Mouse (Mus musculus): ENCODE data around the gene Amfr. TPM values are rescaled to one million over a fixed set of nuclear protein-coding genes. Genes with fewer than 3 reads are reported as not detected.
A peak's percentile ranks its signal among the peaks of the same experiment; 100 is the strongest.

Gene Amfr
- total RNA-seq (2021), result 100 to 1,000 TPM; 124 to 131 TPM

GRCm38 (mm10) chr8:94012013-94012951, at the start of gene Amfr:
Gene Amfr, minus strand, starts transcription at chr8:94012842.
- intact Hi-C loops (cut with DNase I), result loop anchor here (1.0 to 5.0 kb wide), 3 partner anchors 25 to 200 kb away; partner anchors contain the start of genes Bbs2, Nudt21 and Ogfod1
- peak; percentile 68 to 81 for DNase-seq

- intact Hi-C loops (cut with DNase I), result loop anchor here (5.0 kb wide), 2 partner anchors 395 to 465 kb away; no protein-coding TSS in a partner anchor
- DNase-seq, result peak; percentile 41 to 67
Observed at GRCm38 (mm10) chr8:94057157-94057854, 44.7 kb upstream of the Amfr start.

GRCm38 (mm10) chr8:94052696-94053095, 40.1 kb upstream of the Amfr start:
- no peak for DNase-seq
- intact Hi-C loops (cut with DNase I), result no loop called here

- DNase-seq, result no peak
- intact Hi-C loops (cut with DNase I), result no loop called here
Observed at GRCm38 (mm10) chr8:94047845-94048244, 35.2 kb upstream of the Amfr start.

- no peak for DNase-seq
- intact Hi-C loops (cut with DNase I), result loop anchor here (1.0 to 5.0 kb wide), 2 partner anchors 26 to 59 kb away; partner anchors contain the start of genes Amfr and Bbs2
Observed at GRCm38 (mm10) chr8:94037806-94038205, 25.2 kb upstream of the Amfr start.

- intact Hi-C loops (cut with DNase I), result loop anchor here (1.0 to 5.0 kb wide), 2 partner anchors 25 to 60 kb away; partner anchors contain the start of genes Amfr and Bbs2
Observed at GRCm38 (mm10) chr8:94036944-94037524, 24.4 kb upstream of the Amfr start, which contains the start of the genes Nudt21 and Ogfod1. Gene Nudt21, minus strand, starts transcription at chr8:94037031. Gene Ogfod1, plus strand, starts transcription at chr8:94037198.

GRCm38 (mm10) chr8:94036541-94036940, 23.9 kb upstream of the Amfr start:
- DNase-seq, result peak; percentile 46 to 53
- intact Hi-C loops (cut with DNase I), result loop anchor here (5.0 kb wide), 1 partner anchor 61 kb away; the partner anchor contains the start of gene Bbs2

More at GRCm38 (mm10) chr8:94036944-94037524, 24.4 kb upstream of the Amfr start, which contains the start of the genes Nudt21 and Ogfod1:
- peak; percentile 89 to 90 for DNase-seq

GRCm38 (mm10) chr8:94035200-94035599, 22.6 kb upstream of the Amfr start:
- no peak for DNase-seq
- intact Hi-C loops (cut with DNase I), result loop anchor here (5.0 kb wide), 1 partner anchor 62 kb away; the partner anchor contains the start of gene Bbs2

GRCm38 (mm10) chr8:94033601-94034000, 21.0 kb upstream of the Amfr start:
- DNase-seq, result no peak

GRCm38 (mm10) chr8:94029701-94030100, 17.1 kb upstream of the Amfr start:
- no peak for DNase-seq
- intact Hi-C loops (cut with DNase I), result no loop called here

More at GRCm38 (mm10) chr8:94033601-94034000, 21.0 kb upstream of the Amfr start:
- intact Hi-C loops (cut with DNase I), result no loop called here

GRCm38 (mm10) chr8:94023916-94024315, 11.3 kb upstream of the Amfr start:
- DNase-seq, result no peak
- intact Hi-C loops (cut with DNase I), result loop anchor here (1.0 kb wide), 1 partner anchor 26 kb away; no protein-coding TSS in a partner anchor

- intact Hi-C loops (cut with DNase I), result loop anchor here (2.0 to 5.0 kb wide), 2 partner anchors 86 to 201 kb away; partner anchors contain the start of gene Bbs2
- DNase-seq, result no peak
Observed at GRCm38 (mm10) chr8:94013026-94013612, 477 bp upstream of the Amfr start.

GRCm38 (mm10) chr8:94011076-94012012, 1.3 kb downstream of the Amfr start:
- intact Hi-C loops (cut with DNase I), result loop anchor here (1.0 to 5.0 kb wide), 3 partner anchors 26 to 199 kb away; partner anchors contain the start of genes Bbs2, Nudt21 and Ogfod1
- DNase-seq, result peak in 1 of 2 experiments; percentile 21

GRCm38 (mm10) chr8:94010101-94010705, 2.4 kb downstream of the Amfr start:
- no peak for DNase-seq
- intact Hi-C loops (cut with DNase I), result loop anchor here (5.0 kb wide), 1 partner anchor 198 kb away; no protein-coding TSS in a partner anchor

- intact Hi-C loops (cut with DNase I), result no loop called here
- no peak for DNase-seq
Observed at GRCm38 (mm10) chr8:94009243-94009845, 3.3 kb downstream of the Amfr start.

GRCm38 (mm10) chr8:94004139-94004538, 8.5 kb downstream of the Amfr start:
- intact Hi-C loops (cut with DNase I), result no loop called here
- no peak for DNase-seq

GRCm38 (mm10) chr8:93998961-93999360, 13.7 kb downstream of the Amfr start:
- intact Hi-C loops (cut with DNase I), result no loop called here
- no peak for DNase-seq

- DNase-seq, result no peak
- intact Hi-C loops (cut with DNase I), result no loop called here
Observed at GRCm38 (mm10) chr8:93989739-93990138, 22.9 kb downstream of the Amfr start.

All from heart, postnatal 36 days (tissue).